Mouse (Mus musculus): Measurements from ENCODE around the gene Zswim3.

Zswim3 gene

GRCm38 (mm10) chr2:164804533-164805331 is at the start of gene Zswim3, which contains the start of gene Acot8:
Zswim3 (plus strand) TSS chr2:164805098.
Acot8 (minus strand) TSS chr2:164804882.
- peak; percentile 99 for DNase-seq

- DNase-seq: no peak
Observed at GRCm38 (mm10) chr2:164757841-164758240, 47.1 kb upstream of the Zswim3 start.

GRCm38 (mm10) chr2:164758692-164759091 is 46.2 kb upstream of the Zswim3 start:
- no peak for DNase-seq

- no peak for DNase-seq
Observed at GRCm38 (mm10) chr2:164760059-164760833, 44.7 kb upstream of the Zswim3 start.

GRCm38 (mm10) chr2:164761502-164761901 is 43.4 kb upstream of the Zswim3 start:
- no peak for DNase-seq

GRCm38 (mm10) chr2:164761971-164762370 is 42.9 kb upstream of the Zswim3 start:
- DNase-seq: no peak

GRCm38 (mm10) chr2:164762593-164762992 is 42.3 kb upstream of the Zswim3 start:
- DNase-seq: no peak

GRCm38 (mm10) chr2:164765841-164766240 is 39.1 kb upstream of the Zswim3 start:
- DNase-seq: no peak

GRCm38 (mm10) chr2:164767812-164768540 is 36.9 kb upstream of the Zswim3 start:
- DNase-seq: no peak

GRCm38 (mm10) chr2:164769258-164770037 is 35.5 kb upstream of the Zswim3 start, which contains the start of gene Ube2c:
Ube2c (plus strand) TSS chr2:164769898.
- DNase-seq: peak; percentile 99

GRCm38 (mm10) chr2:164770279-164770678 is 34.6 kb upstream of the Zswim3 start:
- no peak for DNase-seq

- DNase-seq: no peak
Observed at GRCm38 (mm10) chr2:164771123-164771522, 33.8 kb upstream of the Zswim3 start.

- DNase-seq: no peak
Observed at GRCm38 (mm10) chr2:164773229-164773988, 31.5 kb upstream of the Zswim3 start.

- DNase-seq: no peak
Observed at GRCm38 (mm10) chr2:164773989-164774364, 30.9 kb upstream of the Zswim3 start.

GRCm38 (mm10) chr2:164776130-164776529 is 28.8 kb upstream of the Zswim3 start:
- no peak for DNase-seq

- DNase-seq: no peak
Observed at GRCm38 (mm10) chr2:164776801-164777200, 28.1 kb upstream of the Zswim3 start.

GRCm38 (mm10) chr2:164777246-164778014 is 27.5 kb upstream of the Zswim3 start:
- no peak for DNase-seq

GRCm38 (mm10) chr2:164778015-164778287 is 26.9 kb upstream of the Zswim3 start:
- DNase-seq: no peak

- DNase-seq: no peak
Observed at GRCm38 (mm10) chr2:164778809-164779208, 26.1 kb upstream of the Zswim3 start.

GRCm38 (mm10) chr2:164779481-164780086 is 25.3 kb upstream of the Zswim3 start, which contains the start of gene Tnnc2:
Tnnc2 (minus strand) TSS chr2:164779967.
- no peak for DNase-seq

GRCm38 (mm10) chr2:164781876-164782275 is 23.0 kb upstream of the Zswim3 start:
- no peak for DNase-seq
